Comparison of ENCODE assay signal across 20 mouse cellular contexts in genomic region chr15:80544115-80544514, GRCm38 (mm10). TPM values are rescaled to one million over a fixed set of nuclear protein-coding genes. Genes with fewer than 3 reads are reported as not detected.
DNase-seq lines count a peak whose midpoint lies in the region; ATAC-seq lines count a peak whose summit lies in the region.
"Had no signal": no experiment of that assay in that cellular context is flagged by ENCODE, and none has a peak within 500 bp of the region (broad histone marks: within the 10 kb centered on the region; RNA-seq: fewer than 3 reads in every experiment).

No protein-coding gene starts in this region.

- peaks cover 6% of the 10 kb centered on the region; the same call in 1 of the 2 replicates for H3K27me3 ChIP-seq in liver, embryonic 13.5 days
- H3K27me3 ChIP-seq in liver, embryonic 12.5 days (replicated peaks), result peaks cover 15% of the 10 kb centered on the region
- H3K27me3 ChIP-seq: embryonic facial prominence, embryonic 13.5 days; heart, embryonic 12.5 days; intestine, embryonic 15.5 days had no signal

- H3K36me3 ChIP-seq in liver, embryonic 13.5 days, result no peaks in the 10 kb centered on the region
- H3K36me3 ChIP-seq in liver, embryonic 12.5 days, result no peaks in the 10 kb centered on the region
- H3K36me3 ChIP-seq: embryonic facial prominence, embryonic 13.5 days; forebrain, embryonic 10.5 days; heart, embryonic 12.5 days; intestine, embryonic 15.5 days had no signal

- 22% methylated on average over 3 of the region's 3 CpGs for WGBS in liver, embryonic 13.5 days (ENCODE audit: insufficient replicate concordance)
- 25% methylated on average over 3 of the region's 3 CpGs for WGBS in liver, embryonic 12.5 days (ENCODE audit: insufficient replicate concordance)

- H3K4me2 ChIP-seq in liver, embryonic 13.5 days, result no peak overlapping the region
- no peak overlapping the region for H3K4me2 ChIP-seq in liver, embryonic 12.5 days
- H3K4me2 ChIP-seq: embryonic facial prominence, embryonic 13.5 days; heart, embryonic 12.5 days; intestine, embryonic 15.5 days; midbrain, embryonic 11.5 days had no signal

- H3K9ac ChIP-seq in liver, embryonic 13.5 days, result no peak overlapping the region
- H3K9ac ChIP-seq in liver, embryonic 12.5 days, result no peak overlapping the region
- H3K9ac ChIP-seq: embryonic facial prominence, embryonic 13.5 days; heart, embryonic 12.5 days; intestine, embryonic 15.5 days had no signal

- H3K27ac ChIP-seq in liver, embryonic 13.5 days, result 0 out of 2 replicates have a peak overlapping the region, but pooled peaks have one; percentile 7
- H3K27ac ChIP-seq in liver, embryonic 12.5 days, result no peak overlapping the region
- H3K27ac ChIP-seq: embryonic facial prominence, embryonic 13.5 days; forebrain, embryonic 10.5 days; intestine, embryonic 15.5 days had no signal

- no peak for DNase-seq in liver, embryonic 13.5 days
- peak; percentile 46 for DNase-seq in 416B (ENCODE audit: low read depth)
- peak; percentile 71 for DNase-seq in T-cell, adult 2 months (ENCODE audit: low spot score)
- DNase-seq in cerebellum, postnatal 4 days (ENCODE audit: low spot score in 2 of 2), result no peak
- DNase-seq in left cerebral cortex, postnatal 14 days (ENCODE audit: low spot score in 2 of 2), result no peak
- no peak for DNase-seq in adrenal gland, adult 18-20 months (ENCODE audit: low spot score in 2 of 2)
- DNase-seq: cerebellum, postnatal 14 days; gastrocnemius, postnatal 25 days; heart, postnatal 36 days; lung, postnatal 10 days had no signal

- intact Hi-C loops in left cerebral cortex, postnatal 14 days (cut with DNase I), result no loop called here

- peaks cover 24% of the 10 kb centered on the region for H3K4me1 ChIP-seq in liver, embryonic 13.5 days (replicated peaks)
- H3K4me1 ChIP-seq in liver, embryonic 12.5 days, result peaks cover 28% of the 10 kb centered on the region
- H3K4me1 ChIP-seq: forebrain, embryonic 10.5 days; heart, embryonic 12.5 days; intestine, embryonic 15.5 days had no signal

- no peak overlapping the region for H3K4me3 ChIP-seq in liver, embryonic 13.5 days (replicated peaks)
- H3K4me3 ChIP-seq in liver, embryonic 12.5 days, result no peak overlapping the region
- H3K4me3 ChIP-seq: embryonic facial prominence, embryonic 13.5 days; forebrain, embryonic 10.5 days; heart, embryonic 12.5 days; intestine, embryonic 15.5 days; myocyte had no signal

- ATAC-seq in liver, embryonic 13.5 days (ENCODE audit: low read depth), result peak; percentile 60; the same call in 1 of the 2 replicates
- no peak for ATAC-seq in liver, embryonic 12.5 days
- 0 out of 2 replicates have a peak, but pooled peaks have one; percentile 38 for ATAC-seq in megakaryocyte, adult 5-6 weeks (ENCODE audit: poor library complexity, severe bottlenecking)
- ATAC-seq: intestine, embryonic 15.5 days had no signal

- no peaks in the 10 kb centered on the region for H3K9me3 ChIP-seq in liver, embryonic 13.5 days (replicated peaks)
- no peaks in the 10 kb centered on the region for H3K9me3 ChIP-seq in liver, embryonic 12.5 days (replicated peaks)
- H3K9me3 ChIP-seq: embryonic facial prominence, embryonic 13.5 days; forebrain, embryonic 10.5 days; heart, embryonic 12.5 days; intestine, embryonic 15.5 days had no signal

RNA-seq across cellular contexts. Expression of gene Enthd1, which starts 20.8 kb away (rescaled TPM):
- polyA plus RNA-seq in liver, embryonic 13.5 days (2015; fragmentation: Nextera tagmentation; extraction: Ambion mirVana), result not detected in 2 replicates
- not detected in 2 replicates for polyA plus RNA-seq in liver, embryonic 12.5 days (2016; fragmentation: Nextera tagmentation; extraction: Ambion mirVana)
- 0.11 TPM in 1 of 2 replicates, not detected in the other for total RNA-seq in megakaryocyte, adult 5-6 weeks (2015)
- total RNA-seq in megakaryocyte, adult 5-6 weeks (2017), result 0.18 TPM in 1 of 2 replicates, not detected in the other
- total RNA-seq in left cerebral cortex, postnatal 14 days (2021), result under 1 TPM in 1 of 2 experiments, not detected in 1; 0.15 TPM
- not detected for total RNA-seq in adrenal gland, adult 18-20 months (2021)
- total RNA-seq: gastrocnemius, postnatal 25 days; heart, postnatal 36 days; liver, adult 2 months had no signal
- polyA plus RNA-seq: embryonic facial prominence, embryonic 13.5 days; forebrain, embryonic 10.5 days; heart, embryonic 12.5 days; intestine, embryonic 15.5 days; kidney, embryonic 16.5 days; liver, adult 2 months; midbrain, embryonic 11.5 days; myocyte had no signal

RNA-seq across cellular contexts. Expression of gene Grap2, which starts 28.3 kb away (rescaled TPM):
- polyA plus RNA-seq in liver, embryonic 13.5 days (2015; fragmentation: Nextera tagmentation; extraction: Ambion mirVana), result 31.6 and 33.2 TPM in 2 replicates
- 28.9 and 29.0 TPM in 2 replicates for polyA plus RNA-seq in liver, embryonic 12.5 days (2016; fragmentation: Nextera tagmentation; extraction: Ambion mirVana)
- 3.6 and 4.3 TPM in 2 replicates for total RNA-seq in megakaryocyte, adult 5-6 weeks (2015)
- total RNA-seq in megakaryocyte, adult 5-6 weeks (2017), result 7.3 and 7.4 TPM in 2 replicates
- 1 to 10 TPM in 1 of 2 experiments, under 1 TPM in 1; 0.87 to 1.0 TPM for total RNA-seq in left cerebral cortex, postnatal 14 days (2021)
- total RNA-seq in adrenal gland, adult 18-20 months (2021), result 1 to 10 TPM in 1 of 2 experiments, under 1 TPM in 1; 0.70 to 1.6 TPM
- polyA plus RNA-seq: myocyte had no signal

Comparison
In these comparisons a context has a peak if more than half of its experiments do, and no peak if none do; other contexts are left out.
1. DNase-seq: peak in 416B (single experiment) and T-cell, adult 2 months (single experiment); none in liver, embryonic 13.5 days (single experiment), cerebellum, postnatal 4 days (0 of 2), left cerebral cortex, postnatal 14 days (0 of 2) and adrenal gland, adult 18-20 months (0 of 2).